Mouse (Mus musculus) erythroblast, embryonic 14.5 days (primary cell): ENCODE measurements around the gene Dscam.

Source experiments
- GATA1 ChIP-seq: IDR thresholded peaks from 2 replicates; pipeline ENCODE4 v1.6.1; 2012; ENCODE audit warnings: low read length, inconsistent platforms, mixed read lengths
- TAL1 ChIP-seq: IDR thresholded peaks from 3 replicates; pipeline ENCODE4 v1.6.1; 2012; ENCODE audit warnings: low read length, inconsistent platforms, mixed read lengths

GRCm38 (mm10) chr16:96779021-96779420 lies 391.5 kb downstream of the Dscam start:
- no peak for TF ChIP-seq GATA1
- no peak for TF ChIP-seq TAL1
